Mouse (Mus musculus) forebrain, embryonic 10.5 days (tissue): ENCODE measurements around the gene 1700016K19Rik. TPM values are rescaled to one million over a fixed set of nuclear protein-coding genes. Genes with fewer than 3 reads are reported as not detected.
"Not testable (repeated sequence)": the region's sequence is repeated elsewhere in the genome, so short reads cannot be mapped to it uniquely, and the experiment has no call there.

Experiments used
- DNase-seq: peaks from one replicate; pipeline ENCODE4 v3.0.0-alpha.2; 2017; ENCODE audit warnings: low spot score; ENCODE audit errors: extremely low spot score
- H3K27ac ChIP-seq: fragments of 300-500 bp; sonication (generic); 2 replicates; pipeline ENCODE4 v1.5.1; 2016; ENCODE audit warnings: mild to moderate bottlenecking
- H3K27me3 ChIP-seq: fragments of 300-500 bp; sonication (generic); 2 replicates; pipeline ENCODE4 v1.6.1; 2016; ENCODE audit warnings: mild to moderate bottlenecking; ENCODE audit not compliant: poor library complexity, severe bottlenecking
- H3K36me3 ChIP-seq: fragments of 300-500 bp; sonication (generic); replicated peaks from 2 replicates; pipeline ENCODE4 v1.6.1; 2016; ENCODE audit warnings: mild to moderate bottlenecking, moderate library complexity
- H3K4me1 ChIP-seq: fragments of 300-500 bp; sonication (generic); 2 replicates; pipeline ENCODE4 v1.6.1; 2016
- H3K4me3 ChIP-seq: fragments of 300-500 bp; sonication (generic); 2 replicates; pipeline ENCODE4 v1.5.1; 2016; ENCODE audit warnings: mild to moderate bottlenecking, moderate library complexity
- H3K9me3 ChIP-seq: fragments of 300-500 bp; sonication (generic); 2 replicates; pipeline ENCODE4 v1.6.1; 2016; ENCODE audit warnings: mild to moderate bottlenecking, moderate library complexity
- WGBS: fragments of 180-500 bp; shearing (Covaris S2); methylation state at CpG from one replicate; pipeline ENCODE4 v1.1.7; 2016; 5-methylcytosine and 5-hydroxymethylcytosine counted together
- polyA plus RNA-seq: library from polyadenylated mRNA; unstranded; fragments of >200 nt; fragmentation: Nextera tagmentation; extraction: Ambion mirVana; gene quantifications from 2 replicates; pipeline ENCODE4 v1.2.1, GENCODE M21; 2016

Gene 1700016K19Rik
- polyA plus RNA-seq, 1 experiment from 2014 or later: 0.62 TPM

DNA sequence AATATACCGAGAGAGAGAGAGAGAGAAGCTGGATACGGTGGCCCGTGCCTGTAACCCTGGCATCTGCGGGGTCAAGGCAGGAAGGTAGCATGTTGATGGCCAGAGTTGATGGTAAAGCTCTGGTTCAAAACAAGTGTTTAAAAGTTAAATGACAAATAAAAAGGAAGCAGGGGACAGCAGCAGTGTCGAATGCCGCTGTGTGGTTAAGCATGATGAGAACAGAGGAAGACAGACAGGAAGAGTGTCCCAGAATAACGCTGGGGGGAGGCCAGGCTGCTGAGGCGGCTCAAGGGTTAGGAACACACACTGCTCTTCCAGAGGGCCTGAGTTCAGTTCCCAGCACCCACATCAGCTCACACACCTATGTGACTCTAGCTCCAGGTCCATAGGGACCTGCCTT is 7.2 kb upstream of the 1700016K19Rik start:
- H3K4me3 ChIP-seq: no peak overlapping the region
- WGBS: 88% methylated on average over 8 of the region's 8 CpGs
- no peak for DNase-seq
- no peaks in the 10 kb centered on the region for H3K9me3 ChIP-seq
- no peaks in the 10 kb centered on the region for H3K4me1 ChIP-seq
- no peak overlapping the region for H3K27ac ChIP-seq
- no peaks in the 10 kb centered on the region for H3K36me3 ChIP-seq
- no peaks in the 10 kb centered on the region for H3K27me3 ChIP-seq

DNA sequence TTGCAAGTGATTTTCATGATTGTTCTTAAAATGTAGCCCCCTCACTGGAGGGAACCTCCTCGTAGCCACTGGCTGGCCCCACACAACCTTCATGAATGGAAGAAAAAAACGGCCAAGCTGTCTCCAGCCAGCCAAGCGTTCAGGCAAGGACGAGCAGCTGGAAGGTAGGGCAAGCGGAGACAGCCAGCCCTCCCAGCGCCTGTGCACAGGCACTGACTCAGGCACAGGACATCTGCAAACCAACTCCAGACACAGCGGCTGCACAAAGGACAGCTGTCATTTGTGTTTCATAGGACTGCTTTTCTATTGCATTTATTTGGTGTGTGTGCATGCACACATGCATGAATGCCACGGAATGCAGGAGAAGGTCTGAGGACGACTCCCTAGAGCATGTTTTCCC is 5.4 kb upstream of the 1700016K19Rik start:
- WGBS: 67% methylated on average over 9 of the region's 9 CpGs
- Histone ChIP-seq H3K4me1 (peaks cover under 1% of the 10 kb centered on the region; the same call in 1 of the 2 replicates), H3K27me3 (peaks cover 10% of the 10 kb centered on the region; the same call in 1 of the 2 replicates), H3K4me3 (no peak overlapping the region), H3K36me3 (no peaks in the 10 kb centered on the region), H3K27ac (no peak overlapping the region), H3K9me3 (no peaks in the 10 kb centered on the region)
- DNase-seq: no peak

DNA sequence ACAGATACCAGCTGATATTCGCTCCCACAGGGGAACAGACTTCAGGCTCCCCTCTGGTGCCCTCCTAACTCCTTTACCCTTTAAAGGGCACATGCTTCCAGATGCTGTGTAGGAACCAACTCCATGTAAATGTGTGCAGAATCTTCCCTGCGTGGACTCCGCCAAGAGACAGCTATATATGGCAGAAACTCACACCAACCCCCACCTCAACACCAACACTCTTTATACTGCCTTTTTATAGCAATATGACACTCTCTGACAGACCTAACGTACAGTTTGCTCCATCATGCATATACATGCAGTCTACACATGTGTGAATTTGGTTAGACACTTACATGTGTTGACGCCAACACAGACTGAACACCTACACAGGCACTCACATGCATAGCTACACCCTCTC is 989 bp downstream of the 1700016K19Rik start:
- Histone ChIP-seq H3K27me3 (peaks cover 45% of the 10 kb centered on the region), H3K9me3 (no peaks in the 10 kb centered on the region), H3K36me3 (no peaks in the 10 kb centered on the region), H3K4me1 (peaks cover 9% of the 10 kb centered on the region), H3K27ac (no peak overlapping the region), H3K4me3 (no peak overlapping the region)
- 88% methylated on average over 5 of the region's 5 CpGs for WGBS
- no peak for DNase-seq

DNA sequence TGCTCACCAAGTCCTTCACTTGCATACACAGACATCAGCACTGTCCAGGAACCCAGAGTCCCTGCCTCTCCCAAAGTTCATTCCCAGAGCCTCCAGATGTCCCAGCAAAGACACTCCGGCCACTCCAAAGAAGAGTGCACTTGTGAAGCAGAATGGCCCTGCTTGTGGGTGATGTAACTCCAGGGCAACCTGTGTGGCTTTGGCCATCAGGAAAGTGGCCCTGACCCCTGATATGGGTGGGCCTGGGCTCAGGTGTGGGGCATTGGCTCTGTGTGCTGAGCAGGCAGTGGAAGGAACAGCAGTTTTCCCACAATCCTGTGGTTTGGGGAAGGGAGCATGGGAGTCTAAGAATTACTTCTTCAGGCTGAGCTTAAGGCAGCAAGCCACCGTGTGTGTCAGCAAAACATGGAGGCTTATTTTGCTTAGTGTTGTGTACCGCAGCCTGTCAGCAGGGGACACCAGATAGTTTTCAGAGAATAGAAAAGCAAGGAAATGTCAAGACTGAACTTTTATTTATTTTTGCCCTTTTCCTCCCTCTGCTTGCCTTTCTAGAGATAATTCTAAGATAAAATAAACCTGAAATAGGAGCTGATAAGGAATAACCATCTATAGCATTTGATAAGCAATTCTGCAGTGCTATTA is 1.6 kb downstream of the 1700016K19Rik start:
- 67% methylated on average over 3 of the region's 3 CpGs for WGBS
- H3K36me3 ChIP-seq: no peaks in the 10 kb centered on the region

GRCm38 (mm10) chr11:76004276-76004675 is 4.6 kb downstream of the 1700016K19Rik start:
- not testable (repeated sequence) for H3K36me3 ChIP-seq, H3K4me3 ChIP-seq, H3K4me1 ChIP-seq, H3K9me3 ChIP-seq, DNase-seq, H3K27ac ChIP-seq
- 92% methylated on average over 7 of the region's 7 CpGs for WGBS
- H3K27me3 ChIP-seq: peaks cover 36% of the 10 kb centered on the region

More for the DNA sequence above, 1.6 kb downstream of the 1700016K19Rik start:
- DNase-seq: no peak
- Histone ChIP-seq H3K27me3 (peaks cover 45% of the 10 kb centered on the region), H3K27ac (no peak overlapping the region), H3K4me1 (peaks cover 9% of the 10 kb centered on the region), H3K4me3 (no peak overlapping the region), H3K9me3 (no peaks in the 10 kb centered on the region)

DNA sequence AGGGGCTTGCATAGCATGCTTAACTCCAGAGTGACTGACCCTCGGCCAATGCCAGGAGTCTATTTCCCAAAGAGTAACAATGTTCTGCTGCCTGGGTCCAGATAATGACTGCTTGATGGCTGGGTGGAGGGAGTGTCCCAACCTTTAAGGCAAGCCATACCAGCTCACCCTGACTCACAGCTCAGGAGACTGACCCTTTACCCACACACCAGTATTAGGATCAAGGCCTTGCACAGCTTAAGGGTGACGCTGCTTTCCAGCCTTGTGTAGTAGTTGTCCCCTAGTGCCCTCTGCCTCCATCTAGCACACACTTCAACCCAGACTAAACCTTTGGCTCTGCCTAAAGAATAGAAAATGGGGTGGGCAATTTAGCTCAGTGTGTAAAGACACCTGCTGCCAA is 8.4 kb downstream of the 1700016K19Rik start:
- no peak overlapping the region for H3K27ac ChIP-seq
- no peaks in the 10 kb centered on the region for H3K9me3 ChIP-seq
- H3K27me3 ChIP-seq: peaks cover 5% of the 10 kb centered on the region; the same call in 1 of the 2 replicates
- no peaks in the 10 kb centered on the region for H3K4me1 ChIP-seq
- DNase-seq: no peak
- WGBS: 84% methylated on average over 2 of the region's 2 CpGs
- H3K36me3 ChIP-seq: no peaks in the 10 kb centered on the region
- H3K4me3 ChIP-seq: no peak overlapping the region

DNA sequence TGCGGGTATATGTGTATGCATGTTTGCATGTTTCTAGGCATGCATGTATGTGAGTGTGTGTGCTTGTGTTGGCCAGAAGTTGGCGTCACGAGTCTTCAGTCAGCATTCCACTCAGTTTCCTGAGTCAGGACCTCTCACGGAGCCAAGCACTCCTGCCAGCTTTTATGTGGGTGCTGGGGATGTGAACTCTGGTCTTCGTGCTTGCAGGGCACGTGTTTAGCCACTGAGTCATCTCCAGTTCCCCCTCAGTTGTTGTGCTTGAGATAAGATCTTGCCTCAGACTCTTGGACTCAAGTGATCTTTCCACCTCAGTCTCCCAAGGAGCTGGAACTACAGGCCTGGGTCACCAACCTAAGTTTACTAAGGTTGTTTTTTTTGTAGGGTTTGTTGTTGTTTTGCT is 9.4 kb downstream of the 1700016K19Rik start:
- H3K4me3 ChIP-seq: no peak overlapping the region
- H3K4me1 ChIP-seq: no peaks in the 10 kb centered on the region
- WGBS: 85% methylated on average over 6 of the region's 6 CpGs
- no peak overlapping the region for H3K27ac ChIP-seq
- H3K36me3 ChIP-seq: no peaks in the 10 kb centered on the region
- DNase-seq: no peak
- H3K27me3 ChIP-seq: no peaks in the 10 kb centered on the region
- no peaks in the 10 kb centered on the region for H3K9me3 ChIP-seq

GRCm38 (mm10) chr11:76010838-76011624 is 11.3 kb downstream of the 1700016K19Rik start:
- Histone ChIP-seq H3K36me3 (no peaks in the 10 kb centered on the region), H3K9me3 (no peaks in the 10 kb centered on the region), H3K27ac (no peak overlapping the region), H3K4me1 (no peaks in the 10 kb centered on the region), H3K4me3 (no peak overlapping the region), H3K27me3 (no peaks in the 10 kb centered on the region)
- 88% methylated on average over 9 of the region's 9 CpGs for WGBS
- DNase-seq: no peak

DNA sequence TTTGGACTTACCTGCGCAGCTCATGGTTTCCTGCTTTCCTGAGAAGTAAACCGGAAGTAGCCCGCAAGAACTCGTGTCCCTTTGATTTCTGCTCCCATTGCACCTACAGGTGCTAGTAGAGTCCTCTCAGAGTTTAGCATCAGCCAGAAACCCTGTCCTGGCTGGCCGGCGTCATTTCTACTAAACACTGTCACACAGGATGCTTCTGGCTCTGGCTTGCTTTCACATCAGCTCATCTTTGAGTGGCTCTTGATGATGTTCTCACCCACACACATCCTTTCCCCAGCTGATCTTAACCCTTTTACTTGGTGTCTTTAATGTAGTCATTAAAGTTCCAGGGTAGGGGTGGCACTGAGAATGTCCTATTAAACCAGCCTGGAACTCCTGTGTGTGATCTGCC is 15.5 kb downstream of the 1700016K19Rik start:
- Histone ChIP-seq H3K27ac (no peak overlapping the region), H3K9me3 (no peaks in the 10 kb centered on the region), H3K4me3 (no peak overlapping the region), H3K36me3 (no peaks in the 10 kb centered on the region), H3K4me1 (no peaks in the 10 kb centered on the region), H3K27me3 (no peaks in the 10 kb centered on the region)
- DNase-seq: no peak
- WGBS: 95% methylated on average over 6 of the region's 6 CpGs

DNA sequence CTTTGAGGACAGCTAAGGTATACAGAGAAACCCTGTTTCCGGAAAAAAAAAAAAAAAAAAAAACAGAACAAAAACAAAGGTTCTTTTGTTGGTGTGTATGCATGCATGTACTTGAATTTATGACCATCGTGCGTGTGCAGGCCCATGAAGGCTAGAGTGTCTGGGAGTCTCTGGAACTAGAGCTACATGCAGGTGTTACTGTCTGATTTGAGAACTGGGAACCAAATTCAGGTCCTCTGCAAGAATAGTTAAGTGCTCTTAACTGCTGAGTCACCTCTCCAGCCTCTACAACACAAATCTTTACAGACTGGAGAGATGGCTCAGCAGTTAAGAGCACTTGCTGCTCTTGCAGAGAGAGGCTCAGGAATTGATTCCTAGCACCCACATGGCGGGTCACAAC is 16.1 kb downstream of the 1700016K19Rik start:
- no peaks in the 10 kb centered on the region for H3K9me3 ChIP-seq
- WGBS: 83% methylated on average over 4 of the region's 4 CpGs
- no peaks in the 10 kb centered on the region for H3K4me1 ChIP-seq

DNA sequence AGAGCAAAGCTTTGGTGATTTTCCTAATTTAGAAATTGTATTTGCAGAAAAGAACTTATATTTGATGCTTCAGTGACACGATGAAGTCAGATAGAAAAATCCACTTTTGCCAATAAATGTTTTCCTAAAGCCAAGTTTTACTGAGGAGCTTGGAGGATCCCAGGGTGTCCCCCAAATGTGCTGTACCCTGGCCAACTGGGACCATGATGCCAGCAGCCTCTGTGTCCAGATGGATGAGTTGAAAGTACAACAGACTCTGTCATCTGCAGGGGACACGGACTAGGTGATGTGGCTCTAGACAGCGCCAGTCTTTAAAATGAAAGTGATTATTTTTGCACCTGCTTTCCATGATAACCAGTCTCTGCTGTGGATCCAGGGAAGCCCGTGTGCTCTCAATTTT is 20.2 kb downstream of the 1700016K19Rik start:
- no peak overlapping the region for H3K27ac ChIP-seq
- H3K27me3 ChIP-seq: 0 out of 2 replicates have a peak, but pooled peaks cover 1% of the 10 kb centered on the region
- no peaks in the 10 kb centered on the region for H3K9me3 ChIP-seq
- no peak for DNase-seq
- peaks cover 23% of the 10 kb centered on the region for H3K36me3 ChIP-seq
- 86% methylated on average over 4 of the region's 4 CpGs for WGBS
- H3K4me3 ChIP-seq: no peak overlapping the region
- peaks cover 10% of the 10 kb centered on the region for H3K4me1 ChIP-seq

More for the DNA sequence above, 16.1 kb downstream of the 1700016K19Rik start:
- Histone ChIP-seq H3K27me3 (no peaks in the 10 kb centered on the region), H3K27ac (no peak overlapping the region), H3K36me3 (no peaks in the 10 kb centered on the region), H3K4me3 (no peak overlapping the region)
- no peak for DNase-seq

- Histone ChIP-seq H3K27me3 (peaks cover 11% of the 10 kb centered on the region), H3K4me1 (peaks cover 20% of the 10 kb centered on the region), H3K27ac (no peak overlapping the region), H3K9me3 (no peaks in the 10 kb centered on the region), H3K4me3 (no peak overlapping the region), H3K36me3 (peaks cover 23% of the 10 kb centered on the region)
- DNase-seq: no peak
- 91% methylated on average over 9 of the region's 9 CpGs for WGBS
These were observed 21.2 kb downstream of the 1700016K19Rik start for GRCm38 (mm10) chr11:76020916-76021315.

- H3K27ac ChIP-seq: no peak overlapping the region
- H3K9me3 ChIP-seq: no peaks in the 10 kb centered on the region
- WGBS: 51% methylated on average over 7 of the region's 7 CpGs
- peaks cover 45% of the 10 kb centered on the region for H3K4me1 ChIP-seq
- no peak overlapping the region for H3K4me3 ChIP-seq
- DNase-seq: no peak
- peaks cover 45% of the 10 kb centered on the region for H3K27me3 ChIP-seq
- peaks cover 23% of the 10 kb centered on the region for H3K36me3 ChIP-seq
These were observed 25.4 kb downstream of the 1700016K19Rik start for GRCm38 (mm10) chr11:76025080-76025583.
